Mouse (Mus musculus): ENCODE measurements around the gene Il2ra. TPM values are rescaled to one million over a fixed set of nuclear protein-coding genes. Genes with fewer than 3 reads are reported as not detected.

The Il2ra gene
- total RNA-seq, 2 experiments from 2014 or later = 0.12 TPM; not detected in 1

- DNase-seq (ENCODE audit: extremely low spot score in 1 of 2, low spot score in 1 of 2) = no peak
Observed at GRCm38 (mm10) chr2:11652780-11653179, 10.2 kb downstream of the Il2ra start.

GRCm38 (mm10) chr2:11653330-11653729 is 10.7 kb downstream of the Il2ra start:
- DNase-seq (ENCODE audit: extremely low spot score in 1 of 2, low spot score in 1 of 2) = no peak

GRCm38 (mm10) chr2:11653780-11654179 is 11.2 kb downstream of the Il2ra start:
- no peak for DNase-seq (ENCODE audit: extremely low spot score in 1 of 2, low spot score in 1 of 2)

GRCm38 (mm10) chr2:11654990-11655931 is 12.7 kb downstream of the Il2ra start:
- DNase-seq (ENCODE audit: extremely low spot score in 1 of 2, low spot score in 1 of 2) = no peak

- no peak for DNase-seq (ENCODE audit: extremely low spot score in 1 of 2, low spot score in 1 of 2)
Observed at GRCm38 (mm10) chr2:11657581-11657980, 15.0 kb downstream of the Il2ra start.

- no peak for DNase-seq (ENCODE audit: extremely low spot score in 1 of 2, low spot score in 1 of 2)
Observed at GRCm38 (mm10) chr2:11659263-11659662, 16.7 kb downstream of the Il2ra start.

GRCm38 (mm10) chr2:11662143-11662906 is 19.7 kb downstream of the Il2ra start:
- no peak for DNase-seq (ENCODE audit: extremely low spot score in 1 of 2, low spot score in 1 of 2)

- DNase-seq (ENCODE audit: extremely low spot score in 1 of 2, low spot score in 1 of 2) = no peak
Observed at GRCm38 (mm10) chr2:11662907-11663230, 20.3 kb downstream of the Il2ra start.

GRCm38 (mm10) chr2:11663961-11664360 is 21.4 kb downstream of the Il2ra start:
- DNase-seq (ENCODE audit: extremely low spot score in 1 of 2, low spot score in 1 of 2) = peak; percentile 70 to 82

GRCm38 (mm10) chr2:11664367-11664766 is 21.8 kb downstream of the Il2ra start:
- DNase-seq (ENCODE audit: extremely low spot score in 1 of 2, low spot score in 1 of 2) = peak in 1 of 2 experiments; percentile 60

- DNase-seq (ENCODE audit: extremely low spot score in 1 of 2, low spot score in 1 of 2) = no peak
Observed at GRCm38 (mm10) chr2:11664806-11665205, 22.2 kb downstream of the Il2ra start.

- no peak for DNase-seq (ENCODE audit: extremely low spot score in 1 of 2, low spot score in 1 of 2)
Observed at GRCm38 (mm10) chr2:11665326-11665725, 22.7 kb downstream of the Il2ra start.

GRCm38 (mm10) chr2:11672144-11672543 is 29.5 kb downstream of the Il2ra start:
- no peak for DNase-seq (ENCODE audit: extremely low spot score in 1 of 2, low spot score in 1 of 2)

GRCm38 (mm10) chr2:11679626-11680025 is 37.0 kb downstream of the Il2ra start:
- no peak for DNase-seq (ENCODE audit: extremely low spot score in 1 of 2, low spot score in 1 of 2)

- DNase-seq (ENCODE audit: extremely low spot score in 1 of 2, low spot score in 1 of 2) = no peak
Observed at GRCm38 (mm10) chr2:11682712-11683111, 40.1 kb downstream of the Il2ra start.

GRCm38 (mm10) chr2:11686512-11686911 is 43.9 kb downstream of the Il2ra start:
- DNase-seq (ENCODE audit: extremely low spot score in 1 of 2, low spot score in 1 of 2) = no peak

GRCm38 (mm10) chr2:11687436-11687835 is 44.8 kb downstream of the Il2ra start:
- no peak for DNase-seq (ENCODE audit: extremely low spot score in 1 of 2, low spot score in 1 of 2)

- no peak for DNase-seq (ENCODE audit: extremely low spot score in 1 of 2, low spot score in 1 of 2)
Observed at GRCm38 (mm10) chr2:11690201-11690890, 47.7 kb downstream of the Il2ra start.

GRCm38 (mm10) chr2:11693352-11693751 is 50.7 kb downstream of the Il2ra start:
- no peak for DNase-seq (ENCODE audit: extremely low spot score in 1 of 2, low spot score in 1 of 2)

- no peak for DNase-seq (ENCODE audit: extremely low spot score in 1 of 2, low spot score in 1 of 2)
Observed at GRCm38 (mm10) chr2:11694104-11694503, 51.5 kb downstream of the Il2ra start.

- DNase-seq (ENCODE audit: extremely low spot score in 1 of 2, low spot score in 1 of 2) = no peak
Observed at GRCm38 (mm10) chr2:11695867-11696266, 53.3 kb downstream of the Il2ra start.

All from layer of hippocampus, postnatal 25 days (tissue).